Mouse (Mus musculus) hindbrain, embryonic 16.5 days (tissue): ENCODE measurements around the gene Notum. TPM values are rescaled to one million over a fixed set of nuclear protein-coding genes. Genes with fewer than 3 reads are reported as not detected.

Experiments
- ATAC-seq: fragments of 200-750 bp; cut with Nextera tagmentation; 2 replicates; pipeline ENCODE4 v1.8.0; 2017; ENCODE audit warnings: moderate TSS enrichment, moderate library complexity
- H3K27ac ChIP-seq: fragments of 300-500 bp; sonication (generic); 2 replicates; pipeline ENCODE4 v1.5.1; 2014; ENCODE audit warnings: low read depth, mild to moderate bottlenecking, control low read depth, low read length, moderate library complexity
- H3K27me3 ChIP-seq: fragments of 300-500 bp; sonication (generic); replicated peaks from 2 replicates; pipeline ENCODE4 v1.6.1; 2014; ENCODE audit warnings: low read length; ENCODE audit not compliant: control insufficient read depth, insufficient read depth
- H3K36me3 ChIP-seq: fragments of 300-500 bp; sonication (generic); 2 replicates; pipeline ENCODE4 v1.6.1; 2014; ENCODE audit warnings: mild to moderate bottlenecking, low read length, moderate library complexity, mixed read lengths; ENCODE audit not compliant: control insufficient read depth, insufficient read depth
- H3K4me1 ChIP-seq: fragments of 300-500 bp; sonication (generic); 2 replicates; pipeline ENCODE4 v1.6.1; 2014; ENCODE audit warnings: low read depth, low read length; ENCODE audit not compliant: control insufficient read depth, insufficient read depth
- H3K4me2 ChIP-seq: fragments of 300-500 bp; sonication (generic); 2 replicates; pipeline ENCODE4 v1.6.1; 2014; ENCODE audit warnings: mild to moderate bottlenecking, low read length, control low read depth, moderate library complexity
- H3K4me3 ChIP-seq: fragments of 300-500 bp; sonication (generic); 2 replicates; pipeline ENCODE4 v1.5.1; 2014; ENCODE audit warnings: mild to moderate bottlenecking, low read length, control low read depth, moderate library complexity
- H3K9ac ChIP-seq: fragments of 300-500 bp; sonication (generic); 2 replicates; pipeline ENCODE4 v1.6.1; 2014; ENCODE audit warnings: low read depth, mild to moderate bottlenecking, control low read depth, low read length, moderate library complexity
- H3K9me3 ChIP-seq: fragments of 300-500 bp; sonication (generic); 2 replicates; pipeline ENCODE4 v1.6.1; 2014; ENCODE audit warnings: mild to moderate bottlenecking, low read length, moderate library complexity; ENCODE audit not compliant: control insufficient read depth
- WGBS: fragments of 180-500 bp; shearing (Covaris S2); extraction: QIAGEN DNeasy Blood & Tissue Kit; methylation state at CpG from one replicate; pipeline ENCODE4 v1.1.7; 2014; 5-methylcytosine and 5-hydroxymethylcytosine counted together
- polyA plus RNA-seq: library from polyadenylated mRNA; unstranded; fragments of >200 nt; fragmentation: Nextera tagmentation; extraction: Ambion mirVana; gene quantifications from 2 replicates; pipeline ENCODE4 v1.2.1, GENCODE M21; 2015

The Notum gene
- polyA plus RNA-seq, 1 experiment from 2014 or later, result 3.8 TPM

DNA sequence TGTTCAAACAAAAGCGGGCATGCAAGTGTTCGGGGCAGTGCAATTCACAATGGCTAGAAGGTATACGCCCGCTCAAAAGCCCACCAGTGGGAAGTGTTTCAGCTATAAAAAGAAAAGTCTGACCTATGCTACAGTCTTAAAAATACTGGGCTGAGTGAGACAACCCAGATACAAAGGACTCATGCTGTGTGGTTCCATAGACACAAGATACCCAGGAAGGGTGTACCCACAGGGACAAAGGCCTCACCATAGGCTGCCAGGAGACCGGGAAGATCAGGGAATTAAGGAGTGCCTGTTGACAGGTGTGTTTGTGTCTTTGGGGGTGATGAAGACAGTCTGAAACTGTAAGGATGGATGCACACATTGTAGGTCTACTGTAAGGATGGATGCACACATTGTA lies 2.7 kb upstream of the Notum start:
- no peak overlapping the region for H3K4me2 ChIP-seq
- H3K4me1 ChIP-seq, result peaks cover 14% of the 10 kb centered on the region
- no peak overlapping the region for H3K27ac ChIP-seq
- H3K9ac ChIP-seq, result no peak overlapping the region
- peaks cover 2% of the 10 kb centered on the region; the same call in 1 of the 2 replicates for H3K9me3 ChIP-seq
- WGBS, result 65% methylated on average over 5 of the region's 5 CpGs
- no peak overlapping the region for H3K4me3 ChIP-seq
- peaks cover 42% of the 10 kb centered on the region for H3K27me3 ChIP-seq
- no peaks in the 10 kb centered on the region for H3K36me3 ChIP-seq
- ATAC-seq, result no peak

DNA sequence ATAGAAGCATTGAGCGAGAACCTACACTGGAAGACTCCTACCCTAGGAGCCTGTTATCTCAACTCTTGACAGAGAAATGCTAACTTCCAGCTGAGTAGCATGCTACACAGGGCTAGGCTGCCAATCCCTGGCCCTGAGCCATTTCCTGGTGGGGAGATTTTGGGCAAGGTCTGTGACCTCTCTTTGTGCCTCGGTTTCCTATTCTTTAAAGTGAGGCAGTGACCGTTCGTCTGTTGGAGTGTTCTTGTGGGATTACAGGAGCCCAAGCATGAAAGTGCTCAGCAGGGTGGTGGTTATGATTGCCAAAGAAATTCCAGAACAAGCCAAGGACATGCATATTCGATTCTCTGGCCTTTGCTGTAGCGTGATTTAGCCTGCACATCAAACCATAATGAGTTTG lies 1.8 kb upstream of the Notum start:
- Histone ChIP-seq H3K27ac (no peak overlapping the region), H3K9ac (no peak overlapping the region), H3K4me2 (no peak overlapping the region), H3K27me3 (peaks cover 51% of the 10 kb centered on the region), H3K36me3 (no peaks in the 10 kb centered on the region), H3K4me1 (peaks cover 14% of the 10 kb centered on the region), H3K4me3 (no peak overlapping the region), H3K9me3 (peaks cover 2% of the 10 kb centered on the region; the same call in 1 of the 2 replicates)
- no peak for ATAC-seq
- WGBS, result 39% methylated on average over 6 of the region's 6 CpGs

DNA sequence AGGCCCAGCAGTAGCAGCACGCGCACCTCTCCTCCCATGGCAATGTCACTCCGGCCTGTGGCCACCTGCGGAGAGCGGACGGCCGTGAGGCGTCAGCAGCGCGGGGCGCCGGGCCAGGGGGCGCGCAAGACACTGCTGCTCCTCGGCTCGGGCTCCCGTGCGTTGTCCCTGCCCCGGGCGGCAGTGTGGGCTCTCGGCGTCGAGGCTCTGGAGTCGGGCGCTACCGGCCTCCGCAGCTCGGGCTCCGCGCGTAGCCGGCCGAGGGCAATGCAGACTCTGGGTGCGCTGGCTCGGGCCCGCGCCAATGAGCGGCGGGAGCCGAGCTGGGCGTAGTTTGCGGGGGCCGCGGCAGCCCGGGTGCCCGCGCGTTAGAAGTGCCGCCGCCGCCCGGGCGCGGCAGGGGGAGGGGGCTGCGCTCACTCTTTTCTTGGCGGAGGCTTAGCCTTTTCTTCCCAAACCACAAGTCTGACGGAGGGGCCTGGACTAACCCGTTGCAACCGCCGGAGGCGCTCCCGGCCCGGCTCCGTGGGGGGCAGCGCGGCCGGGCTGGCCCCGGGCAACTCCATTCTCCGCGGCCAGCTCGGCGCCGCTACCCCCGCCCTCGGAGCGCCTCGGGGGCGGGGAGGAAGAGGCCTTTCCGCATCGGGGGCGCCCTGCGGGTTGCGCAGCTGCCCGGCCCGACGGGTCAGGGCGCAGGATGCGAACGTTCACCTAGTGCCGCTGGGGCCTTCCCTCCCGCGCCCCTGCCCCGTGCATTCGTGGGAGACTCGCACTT lies 487 bp downstream of the Notum start:
- H3K4me1 ChIP-seq, result peaks cover 14% of the 10 kb centered on the region
- peak overlapping the region; percentile 59 for H3K4me2 ChIP-seq
- peaks cover 2% of the 10 kb centered on the region; the same call in 1 of the 2 replicates for H3K9me3 ChIP-seq
- H3K27ac ChIP-seq, result no peak overlapping the region; the same call in 1 of the 2 replicates
- peak overlapping the region; percentile 22 for H3K9ac ChIP-seq
- ATAC-seq, result peak; percentile 58
- H3K36me3 ChIP-seq, result no peaks in the 10 kb centered on the region
- WGBS, result under 1% methylated on average over 74 of the region's 95 CpGs
- H3K4me3 ChIP-seq, result peak overlapping the region; percentile 39
- H3K27me3 ChIP-seq, result peaks cover 62% of the 10 kb centered on the region

DNA sequence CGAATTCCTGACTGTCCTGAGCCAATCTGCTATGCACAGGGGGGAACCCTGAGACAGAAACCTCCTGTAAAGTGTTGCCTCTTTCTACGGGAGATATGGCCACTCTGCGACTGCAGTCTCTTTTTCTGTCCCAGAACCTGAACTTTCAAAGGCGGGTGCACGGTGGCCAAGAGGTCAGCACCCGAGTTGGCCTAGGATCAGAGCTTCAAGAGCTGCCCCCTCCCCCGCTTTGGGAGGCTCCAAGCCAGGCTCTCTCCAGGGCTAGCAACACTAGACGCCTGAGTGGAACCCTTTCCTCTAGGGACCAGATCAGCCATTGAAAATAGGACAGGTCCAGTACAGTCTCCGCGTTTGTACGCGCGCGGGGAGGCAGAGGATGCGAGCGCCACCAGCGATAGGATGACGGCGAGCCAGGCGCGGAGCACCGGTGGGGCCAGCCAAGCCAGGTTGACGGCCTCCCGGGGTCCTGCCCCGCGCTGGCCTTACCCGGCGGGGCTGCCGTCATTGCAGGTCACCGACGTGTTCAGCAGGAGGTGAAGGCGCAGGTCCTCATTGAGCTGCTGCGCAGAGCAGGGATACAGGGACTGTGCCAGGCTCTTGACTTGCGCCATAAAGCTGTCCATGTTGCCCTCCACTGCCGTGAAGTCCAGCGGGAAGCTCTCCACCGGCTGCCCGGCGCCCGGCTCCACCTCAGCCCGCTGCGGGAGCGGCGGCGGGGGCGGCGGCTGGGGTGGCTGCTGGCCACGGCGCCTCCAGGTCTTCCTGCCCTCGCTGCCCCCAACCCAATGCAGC lies 1.3 kb downstream of the Notum start:
- Histone ChIP-seq H3K36me3 (no peaks in the 10 kb centered on the region), H3K27ac (no peak overlapping the region), H3K4me3 (peak overlapping the region; percentile 39), H3K4me2 (peak overlapping the region; percentile 59), H3K9ac (peak overlapping the region; percentile 22; the same call in 1 of the 2 replicates), H3K27me3 (peaks cover 60% of the 10 kb centered on the region), H3K4me1 (peaks cover 14% of the 10 kb centered on the region), H3K9me3 (peaks cover 2% of the 10 kb centered on the region; the same call in 1 of the 2 replicates)
- no peak for ATAC-seq
- 2% methylated on average over 47 of the region's 50 CpGs for WGBS

DNA sequence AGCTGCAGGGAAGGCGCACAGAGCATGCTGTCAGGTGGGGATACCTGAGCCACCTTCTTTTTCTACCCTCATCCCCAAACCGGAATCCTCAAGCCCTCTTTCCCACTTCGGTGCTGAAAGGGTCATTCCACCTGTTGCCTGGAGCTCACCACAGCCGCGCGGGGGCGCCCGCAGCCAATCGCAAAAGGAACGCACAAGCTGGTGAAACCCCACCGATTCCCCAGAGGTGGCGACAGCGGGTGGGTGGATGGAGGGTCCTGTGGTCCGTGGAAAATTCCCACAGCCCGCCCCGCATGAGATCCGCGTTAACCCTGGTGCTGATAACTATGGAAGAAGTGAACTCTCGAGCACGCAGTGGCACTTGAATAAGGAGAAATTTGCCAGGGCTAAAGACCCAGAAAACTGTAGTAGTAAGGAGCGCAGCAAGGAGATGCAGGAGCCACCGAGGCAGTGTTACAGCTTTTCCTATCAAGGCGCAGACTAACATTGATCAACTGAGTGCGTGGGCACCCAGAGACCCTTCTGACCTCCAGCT lies 2.0 kb downstream of the Notum start:
- 4% methylated on average over 24 of the region's 24 CpGs for WGBS
- Histone ChIP-seq H3K9me3 (peaks cover 2% of the 10 kb centered on the region; the same call in 1 of the 2 replicates), H3K36me3 (no peaks in the 10 kb centered on the region), H3K9ac (no peak overlapping the region), H3K4me1 (peaks cover 14% of the 10 kb centered on the region), H3K27me3 (peaks cover 57% of the 10 kb centered on the region), H3K4me2 (no peak overlapping the region), H3K27ac (no peak overlapping the region), H3K4me3 (no peak overlapping the region)
- ATAC-seq, result no peak

DNA sequence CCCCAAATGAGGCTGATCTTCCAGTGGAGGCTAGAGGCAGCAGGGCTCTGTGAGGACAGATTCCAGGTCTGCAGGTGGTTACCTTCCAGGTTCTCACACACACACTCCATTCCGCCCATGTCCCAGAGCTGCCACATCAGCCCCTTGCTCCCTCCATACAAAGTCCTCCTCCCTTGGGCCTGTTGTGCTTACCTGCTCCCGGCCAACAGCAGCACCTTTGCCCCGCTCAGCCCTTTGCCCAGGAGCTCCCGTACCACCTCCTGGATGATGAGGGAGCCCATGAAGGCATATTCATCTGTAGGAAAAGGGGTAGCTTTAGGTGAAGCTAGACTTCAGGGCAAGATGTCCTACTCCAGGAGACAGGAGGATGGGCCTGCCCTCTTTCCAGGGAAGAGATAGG lies 3.7 kb downstream of the Notum start:
- Histone ChIP-seq H3K4me1 (peaks cover 14% of the 10 kb centered on the region), H3K9me3 (peaks cover 2% of the 10 kb centered on the region; the same call in 1 of the 2 replicates)

DNA sequence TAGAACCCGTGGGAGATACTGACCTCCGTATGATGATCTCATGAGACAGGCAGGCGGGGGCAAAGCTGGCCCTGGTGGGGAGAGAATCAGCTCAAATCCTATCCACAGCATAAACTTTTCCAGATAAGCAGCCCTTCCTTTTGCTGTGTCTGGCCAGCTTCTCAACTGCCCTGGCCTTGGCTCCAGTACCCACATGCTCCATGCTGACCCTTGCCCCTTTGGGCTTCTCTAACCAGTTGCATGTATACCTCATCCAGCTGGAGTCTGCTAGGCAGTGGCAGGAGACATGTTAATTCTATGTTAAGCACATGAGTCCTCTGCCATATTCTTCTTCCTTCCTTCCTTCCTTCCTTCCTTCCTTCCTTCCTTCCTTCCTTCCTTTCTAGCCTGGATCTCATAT lies 6.2 kb downstream of the Notum start:
- no peak overlapping the region for H3K27ac ChIP-seq
- H3K9me3 ChIP-seq, result no peaks in the 10 kb centered on the region
- no peaks in the 10 kb centered on the region for H3K36me3 ChIP-seq
- no peaks in the 10 kb centered on the region; the same call in none of the 2 replicates for H3K4me1 ChIP-seq
- ATAC-seq, result no peak
- H3K4me3 ChIP-seq, result no peak overlapping the region
- no peak overlapping the region for H3K9ac ChIP-seq
- H3K27me3 ChIP-seq, result peaks cover 29% of the 10 kb centered on the region
- no peak overlapping the region for H3K4me2 ChIP-seq
- 81% methylated on average over 3 of the region's 3 CpGs for WGBS

More for the DNA sequence above, 3.7 kb downstream of the Notum start:
- Histone ChIP-seq H3K27ac (no peak overlapping the region), H3K36me3 (no peaks in the 10 kb centered on the region), H3K4me2 (no peak overlapping the region), H3K27me3 (peaks cover 51% of the 10 kb centered on the region), H3K9ac (no peak overlapping the region), H3K4me3 (no peak overlapping the region)
- no peak for ATAC-seq
- WGBS, result 91% methylated on average over 4 of the region's 4 CpGs

DNA sequence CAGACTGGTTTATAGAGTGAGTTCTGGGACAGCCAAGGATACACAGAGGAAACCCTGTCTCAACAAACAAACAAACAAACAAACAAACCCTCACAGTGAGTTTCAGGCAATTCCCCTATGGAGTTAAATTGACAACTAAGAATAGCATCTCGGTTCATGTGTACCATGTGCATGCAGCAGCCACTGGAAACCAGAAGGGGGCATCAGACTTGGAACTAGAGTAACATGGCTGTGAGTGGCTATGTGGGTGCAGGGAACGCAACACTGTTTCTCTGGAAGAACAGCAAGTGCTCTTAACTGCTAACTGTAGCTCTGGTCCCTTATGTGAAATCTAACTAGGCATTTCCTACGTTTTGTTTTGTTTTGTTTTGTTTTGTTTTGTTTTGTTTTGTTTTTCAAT lies 9.1 kb downstream of the Notum start:
- H3K4me3 ChIP-seq, result no peak overlapping the region
- no peak overlapping the region for H3K27ac ChIP-seq
- H3K9ac ChIP-seq, result no peak overlapping the region
- 71% methylated on average over 3 of the region's 3 CpGs for WGBS
- H3K4me2 ChIP-seq, result no peak overlapping the region
- H3K9me3 ChIP-seq, result no peaks in the 10 kb centered on the region
- no peak for ATAC-seq
- peaks cover 7% of the 10 kb centered on the region for H3K4me1 ChIP-seq
- peaks cover 6% of the 10 kb centered on the region for H3K27me3 ChIP-seq
- no peaks in the 10 kb centered on the region for H3K36me3 ChIP-seq

DNA sequence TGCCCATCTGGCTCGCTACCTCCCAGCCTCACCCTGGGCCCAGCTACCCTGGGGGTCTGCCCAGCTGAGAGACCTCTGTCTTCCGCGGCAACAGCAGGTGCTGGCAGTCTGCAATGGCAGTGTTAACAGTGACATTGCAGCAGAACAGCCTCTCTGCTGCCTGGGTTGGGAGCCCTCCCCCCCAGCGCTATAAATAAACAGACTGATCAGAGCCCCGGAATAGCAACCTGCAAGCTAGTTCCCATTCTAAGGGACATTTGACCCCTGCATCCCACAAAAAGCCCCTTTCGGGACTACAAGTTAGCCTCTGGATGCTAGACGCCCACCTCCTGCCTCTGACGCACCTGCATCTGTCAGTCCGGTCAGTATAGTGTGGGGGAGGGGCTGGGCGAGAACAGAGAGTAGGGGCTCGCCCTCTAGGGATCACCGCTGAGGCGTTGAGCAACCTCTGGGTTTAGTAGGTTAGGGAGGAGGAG lies 12.9 kb downstream of the Notum start, which contains the start of gene Myadml2:
Myadml2 (minus strand) TSS at position 158 of the 476 bp plus-strand sequence.
- Histone ChIP-seq H3K27me3 (peaks cover 3% of the 10 kb centered on the region; the same call in 1 of the 2 replicates), H3K4me1 (peaks cover 9% of the 10 kb centered on the region), H3K9me3 (no peaks in the 10 kb centered on the region), H3K36me3 (no peaks in the 10 kb centered on the region), H3K27ac (no peak within 1 kb of the TSS), H3K4me3 (peak within 1 kb of the TSS; percentile 32), H3K9ac (peak within 1 kb of the TSS; percentile 48), H3K4me2 (peak within 1 kb of the TSS; percentile 53)
- no peak for ATAC-seq
- WGBS, result 9% methylated on average over 13 of the region's 13 CpGs
